Mouse (Mus musculus): ENCODE measurements around the gene Tnrc18. TPM values are rescaled to one million over a fixed set of nuclear protein-coding genes. Genes with fewer than 3 reads are reported as not detected.

Tnrc18 gene
- polyA plus RNA-seq, 1 experiment from 2014 or later, result 47.4 TPM

GRCm38 (mm10) chr5:142794582-142794981, 22.9 kb downstream of the Tnrc18 start:
- 86% methylated on average over 13 of the region's 13 CpGs for WGBS
- DNase-seq (no peak), ATAC-seq (ENCODE audit: low FRiP score, low TSS enrichment) (no peak)
- peaks cover 21% of the 10 kb centered on the region for H3K36me3 ChIP-seq (ENCODE audit: control insufficient read depth, insufficient read depth, low read length)
- H3K4me1 ChIP-seq (ENCODE audit: control insufficient read depth, insufficient read depth, low read length), result 0 out of 2 replicates have a peak, but pooled peaks cover 13% of the 10 kb centered on the region
- H3K4me2 ChIP-seq (ENCODE audit: low read length), result no peak overlapping the region
- no peak overlapping the region for H3K4me3 ChIP-seq (replicated peaks; ENCODE audit: low read depth, low read length)
- no peaks in the 10 kb centered on the region for H3K9me3 ChIP-seq (ENCODE audit: control insufficient read depth, low read length)
- H3K27ac ChIP-seq (replicated peaks; ENCODE audit: low read depth, low read length), result no peak overlapping the region
- no peaks in the 10 kb centered on the region for H3K27me3 ChIP-seq (ENCODE audit: control insufficient read depth, insufficient read depth, low read length)
- peak overlapping the region; percentile 20; the same call in 1 of the 2 replicates for H3K9ac ChIP-seq (replicated peaks; ENCODE audit: low read length)

DNA sequence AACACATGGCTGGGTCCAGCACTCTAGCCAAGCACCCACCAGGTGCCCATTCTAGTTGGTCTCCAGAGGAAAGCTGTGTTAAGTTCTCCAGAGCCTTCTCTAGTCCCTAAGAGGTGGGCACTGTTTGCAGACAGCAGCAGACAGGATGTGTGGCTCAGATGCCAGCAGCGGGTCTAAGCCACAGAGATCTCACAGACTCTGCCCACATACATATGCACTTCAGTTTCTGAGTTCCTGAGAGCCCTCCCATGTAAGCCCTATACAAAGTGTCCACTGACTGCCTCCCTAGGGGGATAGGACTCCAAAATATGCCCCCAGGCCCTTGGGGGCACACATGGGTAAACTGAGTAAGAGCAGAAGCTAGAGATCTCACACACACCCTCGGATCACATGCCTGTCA, 23.3 kb downstream of the Tnrc18 start:
- WGBS, result 92% methylated on average over 2 of the region's 2 CpGs
- peak overlapping the region; percentile 20; the same call in 1 of the 2 replicates for H3K9ac ChIP-seq (replicated peaks; ENCODE audit: low read length)
- H3K36me3 ChIP-seq (ENCODE audit: control insufficient read depth, insufficient read depth, low read length), result peaks cover 22% of the 10 kb centered on the region
- ATAC-seq (ENCODE audit: low FRiP score, low TSS enrichment), result no peak
- H3K27ac ChIP-seq (replicated peaks; ENCODE audit: low read depth, low read length), result no peak overlapping the region
- no peak overlapping the region for H3K4me2 ChIP-seq (ENCODE audit: low read length)
- H3K4me1 ChIP-seq (ENCODE audit: control insufficient read depth, insufficient read depth, low read length), result 0 out of 2 replicates have a peak, but pooled peaks cover 13% of the 10 kb centered on the region
- H3K4me3 ChIP-seq (replicated peaks; ENCODE audit: low read depth, low read length), result no peak overlapping the region
- no peak for DNase-seq
- no peaks in the 10 kb centered on the region for H3K27me3 ChIP-seq (ENCODE audit: control insufficient read depth, insufficient read depth, low read length)
- no peaks in the 10 kb centered on the region for H3K9me3 ChIP-seq (ENCODE audit: control insufficient read depth, low read length)

- Histone ChIP-seq H3K4me1 (ENCODE audit: control insufficient read depth, insufficient read depth, low read length) (0 out of 2 replicates have a peak, but pooled peaks cover 13% of the 10 kb centered on the region), H3K4me2 (ENCODE audit: low read length) (no peak overlapping the region)
- ATAC-seq (ENCODE audit: low FRiP score, low TSS enrichment), result no peak
These were observed 24.9 kb downstream of the Tnrc18 start for GRCm38 (mm10) chr5:142792594-142792993.

GRCm38 (mm10) chr5:142788279-142788678, 29.2 kb downstream of the Tnrc18 start:
- H3K36me3 ChIP-seq (ENCODE audit: control insufficient read depth, insufficient read depth, low read length), result peaks cover 63% of the 10 kb centered on the region
- no peak overlapping the region for H3K9ac ChIP-seq (replicated peaks; ENCODE audit: low read length)
- ATAC-seq (ENCODE audit: low FRiP score, low TSS enrichment), result no peak

More at GRCm38 (mm10) chr5:142792594-142792993, 24.9 kb downstream of the Tnrc18 start:
- Histone ChIP-seq H3K9me3 (ENCODE audit: control insufficient read depth, low read length) (no peaks in the 10 kb centered on the region), H3K36me3 (ENCODE audit: control insufficient read depth, insufficient read depth, low read length) (peaks cover 35% of the 10 kb centered on the region), H3K9ac (replicated peaks; ENCODE audit: low read length) (no peak overlapping the region), H3K27ac (replicated peaks; ENCODE audit: low read depth, low read length) (no peak overlapping the region), H3K4me3 (replicated peaks; ENCODE audit: low read depth, low read length) (no peak overlapping the region), H3K27me3 (ENCODE audit: control insufficient read depth, insufficient read depth, low read length) (no peaks in the 10 kb centered on the region)
- 85% methylated on average over 4 of the region's 4 CpGs for WGBS
- no peak for DNase-seq

DNA sequence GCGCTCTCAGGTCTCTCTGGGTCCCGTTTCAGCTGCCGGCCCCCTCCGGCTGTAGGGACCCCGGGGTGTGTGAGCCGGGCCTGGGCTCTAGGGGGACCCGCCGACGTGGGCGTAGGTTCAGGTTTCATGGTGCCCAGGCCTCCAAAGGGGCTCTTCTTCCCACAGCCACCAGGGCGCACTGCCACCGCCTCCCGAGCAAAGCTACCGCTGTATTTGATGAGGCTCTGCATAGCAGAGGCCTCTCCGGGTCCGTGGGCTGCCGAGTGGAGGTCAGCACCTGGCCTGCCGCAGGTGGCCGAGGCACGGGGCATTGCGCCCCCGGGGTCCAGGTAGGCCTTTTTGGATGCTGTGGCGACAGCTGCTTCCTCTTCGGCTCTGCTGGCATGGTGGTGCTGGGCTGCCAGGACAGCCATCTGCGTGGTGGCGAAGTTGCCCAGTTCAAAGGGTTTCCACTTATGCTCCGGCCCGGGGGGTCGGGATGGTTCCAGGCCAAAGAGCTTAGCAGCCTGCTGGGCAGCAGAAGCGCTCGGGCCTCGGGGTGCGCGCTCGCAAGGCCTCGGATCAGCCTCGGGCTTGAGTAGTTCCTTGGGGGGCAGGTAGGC, 30.1 kb downstream of the Tnrc18 start:
- no peak overlapping the region for H3K4me3 ChIP-seq (replicated peaks; ENCODE audit: low read depth, low read length)
- H3K27me3 ChIP-seq (ENCODE audit: control insufficient read depth, insufficient read depth, low read length), result no peaks in the 10 kb centered on the region
- 90% methylated on average over 37 of the region's 37 CpGs for WGBS
- no peak for ATAC-seq (ENCODE audit: low FRiP score, low TSS enrichment)
- no peak overlapping the region for H3K27ac ChIP-seq (replicated peaks; ENCODE audit: low read depth, low read length)
- H3K4me1 ChIP-seq (ENCODE audit: control insufficient read depth, insufficient read depth, low read length), result no peaks in the 10 kb centered on the region
- DNase-seq, result no peak
- no peak overlapping the region for H3K9ac ChIP-seq (replicated peaks; ENCODE audit: low read length)
- no peaks in the 10 kb centered on the region for H3K9me3 ChIP-seq (ENCODE audit: control insufficient read depth, low read length)
- peaks cover 66% of the 10 kb centered on the region for H3K36me3 ChIP-seq (ENCODE audit: control insufficient read depth, insufficient read depth, low read length)
- H3K4me2 ChIP-seq (ENCODE audit: low read length), result no peak overlapping the region

More at GRCm38 (mm10) chr5:142788279-142788678, 29.2 kb downstream of the Tnrc18 start:
- Histone ChIP-seq H3K4me2 (ENCODE audit: low read length) (no peak overlapping the region), H3K27ac (replicated peaks; ENCODE audit: low read depth, low read length) (no peak overlapping the region), H3K4me1 (ENCODE audit: control insufficient read depth, insufficient read depth, low read length) (no peaks in the 10 kb centered on the region), H3K4me3 (replicated peaks; ENCODE audit: low read depth, low read length) (no peak overlapping the region), H3K9me3 (ENCODE audit: control insufficient read depth, low read length) (no peaks in the 10 kb centered on the region), H3K27me3 (ENCODE audit: control insufficient read depth, insufficient read depth, low read length) (no peaks in the 10 kb centered on the region)
- 95% methylated on average over 23 of the region's 23 CpGs for WGBS
- DNase-seq, result no peak

DNA sequence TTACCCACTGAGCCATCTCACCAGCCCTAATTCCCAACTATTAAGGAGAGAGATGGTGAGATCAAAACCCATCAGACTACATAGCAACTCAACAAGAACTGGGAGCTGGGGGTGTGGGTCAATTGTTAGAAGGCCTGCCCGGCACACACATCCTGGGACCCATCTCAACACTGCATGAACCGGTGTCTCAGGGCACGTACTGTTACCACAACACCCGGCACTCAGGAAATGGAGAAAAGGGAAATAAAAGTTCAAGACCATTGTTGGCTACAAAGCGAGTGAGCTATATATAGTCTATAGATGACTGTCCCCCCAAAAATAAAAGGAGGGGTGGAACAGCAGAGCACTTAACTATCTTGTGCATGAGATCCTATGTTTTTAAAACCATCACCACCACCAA, 30.8 kb downstream of the Tnrc18 start:
- Histone ChIP-seq H3K9me3 (ENCODE audit: control insufficient read depth, low read length) (no peaks in the 10 kb centered on the region), H3K36me3 (ENCODE audit: control insufficient read depth, insufficient read depth, low read length) (peaks cover 67% of the 10 kb centered on the region), H3K27me3 (ENCODE audit: control insufficient read depth, insufficient read depth, low read length) (no peaks in the 10 kb centered on the region), H3K9ac (replicated peaks; ENCODE audit: low read length) (no peak overlapping the region), H3K4me3 (replicated peaks; ENCODE audit: low read depth, low read length) (no peak overlapping the region), H3K4me2 (ENCODE audit: low read length) (no peak overlapping the region), H3K4me1 (ENCODE audit: control insufficient read depth, insufficient read depth, low read length) (no peaks in the 10 kb centered on the region), H3K27ac (replicated peaks; ENCODE audit: low read depth, low read length) (no peak overlapping the region)
- ATAC-seq (ENCODE audit: low FRiP score, low TSS enrichment) (no peak), DNase-seq (no peak)
- WGBS, result 96% methylated on average over 5 of the region's 5 CpGs

DNA sequence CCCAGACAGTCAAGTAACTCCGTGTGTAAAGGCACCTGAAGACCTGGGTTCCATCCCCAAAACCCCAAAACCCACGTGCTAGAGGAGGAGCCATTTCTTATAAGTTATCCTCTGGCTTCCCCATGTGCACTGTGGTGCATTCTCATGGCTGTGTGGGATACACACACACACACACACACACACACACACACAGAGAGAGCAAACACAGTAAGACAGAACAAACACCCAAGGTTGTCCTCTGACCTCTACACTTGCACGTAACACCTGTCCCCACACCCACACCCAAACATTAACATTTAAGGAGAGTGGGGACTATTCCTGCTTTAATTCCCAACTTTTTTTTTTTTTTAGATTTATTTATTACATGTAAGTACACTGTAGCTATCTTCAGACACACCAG, 31.2 kb downstream of the Tnrc18 start:
- H3K27me3 ChIP-seq (ENCODE audit: control insufficient read depth, insufficient read depth, low read length), result no peaks in the 10 kb centered on the region
- H3K4me1 ChIP-seq (ENCODE audit: control insufficient read depth, insufficient read depth, low read length), result peaks cover 3% of the 10 kb centered on the region
- WGBS, result 91% methylated on average over 3 of the region's 3 CpGs
- no peak overlapping the region for H3K4me3 ChIP-seq (replicated peaks; ENCODE audit: low read depth, low read length)
- ATAC-seq (ENCODE audit: low FRiP score, low TSS enrichment) (no peak), DNase-seq (no peak)
- H3K9ac ChIP-seq (replicated peaks; ENCODE audit: low read length), result no peak overlapping the region
- no peak overlapping the region for H3K4me2 ChIP-seq (ENCODE audit: low read length)
- peaks cover 66% of the 10 kb centered on the region for H3K36me3 ChIP-seq (ENCODE audit: control insufficient read depth, insufficient read depth, low read length)
- no peak overlapping the region for H3K27ac ChIP-seq (replicated peaks; ENCODE audit: low read depth, low read length)
- no peaks in the 10 kb centered on the region for H3K9me3 ChIP-seq (ENCODE audit: control insufficient read depth, low read length)

- ATAC-seq (ENCODE audit: low FRiP score, low TSS enrichment) (no peak), DNase-seq (no peak)
- WGBS, result 70% methylated on average over 7 of the region's 7 CpGs
- Histone ChIP-seq H3K36me3 (ENCODE audit: control insufficient read depth, insufficient read depth, low read length) (peaks cover 53% of the 10 kb centered on the region), H3K27ac (replicated peaks; ENCODE audit: low read depth, low read length) (peak overlapping the region; percentile 32; the same call in 1 of the 2 replicates), H3K4me3 (replicated peaks; ENCODE audit: low read depth, low read length) (no peak overlapping the region), H3K27me3 (ENCODE audit: control insufficient read depth, insufficient read depth, low read length) (no peaks in the 10 kb centered on the region), H3K4me2 (ENCODE audit: low read length) (no peak overlapping the region), H3K4me1 (ENCODE audit: control insufficient read depth, insufficient read depth, low read length) (peaks cover 14% of the 10 kb centered on the region), H3K9ac (replicated peaks; ENCODE audit: low read length) (no peak overlapping the region), H3K9me3 (ENCODE audit: control insufficient read depth, low read length) (no peaks in the 10 kb centered on the region)
These were observed 34.3 kb downstream of the Tnrc18 start for GRCm38 (mm10) chr5:142783142-142783540.

DNA sequence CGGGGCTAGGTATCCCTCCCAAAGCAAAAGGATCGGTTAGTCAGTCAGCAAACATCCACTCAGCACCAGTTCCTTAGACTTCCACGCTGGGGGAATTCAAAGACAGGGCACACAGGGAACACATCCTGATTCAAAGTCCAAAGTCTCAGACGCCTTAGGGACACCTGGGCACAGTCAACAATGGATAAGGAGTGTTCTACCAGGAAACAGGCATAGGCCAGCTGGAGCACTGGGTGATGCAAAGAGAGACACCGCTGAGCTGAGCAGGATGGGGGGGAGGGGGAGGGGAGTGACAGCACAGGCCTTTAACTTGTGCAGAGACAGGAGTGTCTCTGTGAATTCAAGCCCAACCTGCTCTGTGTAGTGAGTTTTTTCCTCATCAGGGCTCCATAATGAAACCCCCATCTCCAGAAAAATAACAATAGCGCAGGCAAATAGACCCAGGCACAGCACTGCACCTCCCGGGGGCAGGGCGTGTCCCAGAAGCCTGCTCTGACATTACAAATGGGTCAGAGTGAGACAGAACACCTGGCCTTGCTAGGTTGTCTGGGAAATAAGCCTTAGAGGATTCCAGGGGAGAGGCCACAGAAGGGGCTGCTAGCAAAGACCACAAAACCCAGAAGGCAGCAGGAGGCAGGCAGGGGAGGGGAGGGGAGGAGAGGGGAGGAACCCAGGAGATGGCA, 34.9 kb downstream of the Tnrc18 start:
- no peak overlapping the region for H3K4me3 ChIP-seq (replicated peaks; ENCODE audit: low read depth, low read length)
- no peaks in the 10 kb centered on the region for H3K27me3 ChIP-seq (ENCODE audit: control insufficient read depth, insufficient read depth, low read length)
- H3K4me2 ChIP-seq (ENCODE audit: low read length), result no peak overlapping the region
- ATAC-seq (ENCODE audit: low FRiP score, low TSS enrichment) (no peak), DNase-seq (no peak)
- peaks cover 14% of the 10 kb centered on the region for H3K4me1 ChIP-seq (ENCODE audit: control insufficient read depth, insufficient read depth, low read length)
- H3K9ac ChIP-seq (replicated peaks; ENCODE audit: low read length), result no peak overlapping the region
- H3K9me3 ChIP-seq (ENCODE audit: control insufficient read depth, low read length), result no peaks in the 10 kb centered on the region
- peaks cover 51% of the 10 kb centered on the region for H3K36me3 ChIP-seq (ENCODE audit: control insufficient read depth, insufficient read depth, low read length)
- peak overlapping the region; percentile 32; the same call in 1 of the 2 replicates for H3K27ac ChIP-seq (replicated peaks; ENCODE audit: low read depth, low read length)
- WGBS, result 92% methylated on average over 8 of the region's 8 CpGs
